Mouse (Mus musculus) thymus, postnatal 0 days (tissue): ENCODE data around the gene S100a3. TPM values are rescaled to one million over a fixed set of nuclear protein-coding genes. Genes with fewer than 3 reads are reported as not detected.
A peak's percentile ranks its signal among the peaks of the same experiment; 100 is the strongest.

Source experiments
- DNase-seq: peaks from one replicate; pipeline ENCODE4 v3.0.0-alpha.2; 2015; ENCODE audit warnings: low spot score
- polyA plus RNA-seq: library from polyadenylated mRNA; unstranded; fragments of >200 nt; fragmentation: Nextera tagmentation; extraction: Ambion mirVana; gene quantifications from 2 replicates; pipeline ENCODE4 v1.2.1, GENCODE M21; 2015

The S100a3 gene
- polyA plus RNA-seq, 1 experiment from 2014 or later, result 9.9 TPM

DNA sequence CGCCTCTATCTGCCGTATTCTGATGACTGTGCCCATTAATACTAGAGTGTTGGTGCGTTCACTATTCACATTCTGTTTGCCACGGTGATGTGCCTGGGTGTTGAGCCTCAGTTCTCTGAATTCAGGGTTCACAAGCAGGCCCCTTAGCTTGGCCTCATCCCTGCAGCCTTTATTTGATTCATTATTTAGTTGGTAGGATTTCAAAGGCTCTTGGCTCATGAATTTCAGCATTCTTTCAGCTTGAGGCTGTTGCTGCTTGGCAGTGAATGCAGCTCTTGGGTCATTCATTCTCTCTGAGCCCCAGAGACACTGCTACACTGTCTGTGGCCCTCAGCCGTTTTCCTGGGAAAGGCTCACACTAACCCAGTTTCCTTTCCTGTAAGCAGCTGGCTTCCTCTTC is 4.4 kb upstream of the S100a3 start:
- DNase-seq, result no peak

DNA sequence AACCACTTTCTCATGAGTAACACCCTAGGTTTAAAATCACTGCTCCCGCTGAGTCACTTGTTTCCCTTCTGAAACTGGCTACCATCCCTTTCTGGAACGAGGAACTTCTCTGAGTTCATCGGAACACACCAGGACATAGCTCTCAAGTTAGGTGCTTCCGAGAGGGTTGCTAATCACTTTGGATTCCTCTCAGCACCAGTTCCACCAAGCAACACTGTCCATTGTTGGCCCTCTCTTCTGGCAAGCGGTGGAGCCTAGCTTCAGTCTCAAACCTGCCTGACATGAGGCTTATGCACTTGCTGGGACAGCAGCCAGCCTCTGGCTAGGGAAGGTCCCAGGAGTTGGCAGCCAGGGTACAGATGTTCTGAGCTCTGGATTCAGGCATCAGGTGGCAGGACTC is 14.3 kb downstream of the S100a3 start:
- DNase-seq, result no peak

DNA sequence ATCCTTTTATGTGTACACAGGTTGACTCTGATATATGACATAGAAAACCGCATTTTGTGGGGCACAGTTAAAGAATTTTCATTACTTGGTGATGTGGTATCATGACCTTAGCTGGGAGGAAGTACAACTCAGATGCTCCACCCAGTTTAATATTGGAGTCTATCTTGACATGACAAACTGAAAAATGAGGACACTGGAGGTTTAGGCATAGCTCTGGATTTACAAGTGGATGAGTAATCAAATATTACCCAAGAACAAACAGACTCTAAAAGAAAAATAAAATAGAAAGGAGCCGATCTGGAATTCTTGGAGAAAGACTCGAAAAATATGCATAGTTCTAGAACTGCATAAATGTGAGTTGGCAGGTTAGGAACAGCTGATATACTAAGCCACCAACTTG is 14.9 kb downstream of the S100a3 start:
- DNase-seq, result no peak

DNA sequence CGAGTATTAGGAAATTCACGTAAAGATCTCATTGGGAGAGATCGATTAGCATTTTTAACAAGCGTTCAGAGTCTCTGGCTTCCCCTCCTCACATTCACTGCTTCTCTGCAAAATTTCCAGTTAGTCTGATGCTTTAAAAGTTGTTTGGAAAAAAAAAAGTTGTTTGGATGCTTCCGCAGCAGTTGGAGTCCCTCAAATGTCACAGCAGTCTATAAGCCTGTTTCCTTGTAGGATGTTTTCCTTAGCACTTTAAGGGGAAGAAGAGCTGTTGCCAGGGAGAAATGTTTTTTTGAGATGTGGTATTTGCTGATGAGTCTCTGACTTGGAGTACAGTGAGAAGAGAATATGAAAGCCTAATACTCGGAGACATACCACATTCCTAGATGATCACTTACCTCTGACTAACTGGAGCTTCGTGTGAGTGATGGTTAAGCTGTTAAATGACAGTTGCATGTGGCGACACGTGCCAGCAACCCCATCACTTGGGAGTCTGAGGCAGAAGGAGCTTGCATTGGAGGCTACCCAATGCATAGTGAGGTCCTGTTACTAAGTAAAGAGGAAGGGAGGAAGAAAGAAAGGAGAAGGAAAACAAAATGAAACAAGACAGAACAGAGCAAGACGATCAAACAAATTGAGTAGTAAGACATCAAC is 16.1 kb downstream of the S100a3 start:
- DNase-seq, result no peak

DNA sequence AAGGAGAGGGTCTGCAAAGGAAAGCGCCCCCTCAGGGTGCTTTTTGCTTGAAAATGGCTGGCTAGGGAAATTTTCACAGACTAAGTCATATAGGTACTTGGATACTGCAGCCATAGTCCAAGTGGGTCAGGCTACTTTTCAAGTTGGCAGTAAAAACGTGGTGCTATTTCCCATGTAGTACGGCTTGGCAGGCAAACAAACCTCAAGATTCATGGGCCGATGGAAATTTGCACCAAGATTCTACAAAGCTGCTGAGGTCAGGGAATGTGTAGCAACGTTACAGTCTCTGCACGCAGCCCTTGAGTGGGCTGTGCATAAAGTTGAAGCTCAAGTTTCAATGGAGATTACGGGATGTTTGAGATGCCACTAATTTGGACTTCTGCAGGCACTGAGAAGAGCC is 19.1 kb downstream of the S100a3 start:
- no peak for DNase-seq

DNA sequence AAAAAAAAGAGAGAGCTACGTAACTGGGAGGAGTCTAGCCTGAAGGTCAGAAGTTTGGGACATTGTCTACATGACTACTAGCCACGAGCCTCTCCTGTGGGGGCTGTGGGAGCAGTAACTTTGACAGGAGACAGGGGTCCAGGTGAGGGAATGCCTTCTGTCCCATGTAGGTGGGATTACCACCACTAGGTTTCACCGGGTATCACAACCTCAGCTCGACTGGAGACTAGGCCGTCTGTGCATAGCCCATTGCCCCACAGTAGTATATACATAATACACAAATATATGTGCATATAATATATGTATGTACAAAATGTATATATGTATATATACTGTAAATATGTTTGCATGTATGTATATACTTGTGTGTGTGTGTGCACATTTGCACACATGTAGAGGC is 20.8 kb downstream of the S100a3 start:
- no peak for DNase-seq

DNA sequence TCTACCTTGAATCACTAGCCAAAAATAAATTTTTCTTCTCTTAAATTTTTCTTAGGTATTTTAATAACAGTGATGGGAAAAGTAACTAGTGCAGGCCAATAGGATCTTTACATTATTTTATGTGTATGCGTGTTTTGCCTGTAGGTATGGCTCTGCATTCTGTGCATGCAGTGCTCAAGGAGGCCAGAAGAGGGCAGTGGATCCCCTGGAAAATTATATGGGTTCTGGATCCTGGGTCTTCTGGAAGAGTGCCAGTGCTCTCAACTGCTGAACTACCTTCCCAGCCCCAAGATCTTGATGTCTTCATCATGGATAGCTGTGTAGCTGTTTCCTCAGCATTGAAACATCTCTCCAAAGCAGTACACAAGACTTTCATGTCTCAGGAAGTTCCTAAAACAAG is 21.8 kb downstream of the S100a3 start:
- DNase-seq, result peak; percentile 22

DNA sequence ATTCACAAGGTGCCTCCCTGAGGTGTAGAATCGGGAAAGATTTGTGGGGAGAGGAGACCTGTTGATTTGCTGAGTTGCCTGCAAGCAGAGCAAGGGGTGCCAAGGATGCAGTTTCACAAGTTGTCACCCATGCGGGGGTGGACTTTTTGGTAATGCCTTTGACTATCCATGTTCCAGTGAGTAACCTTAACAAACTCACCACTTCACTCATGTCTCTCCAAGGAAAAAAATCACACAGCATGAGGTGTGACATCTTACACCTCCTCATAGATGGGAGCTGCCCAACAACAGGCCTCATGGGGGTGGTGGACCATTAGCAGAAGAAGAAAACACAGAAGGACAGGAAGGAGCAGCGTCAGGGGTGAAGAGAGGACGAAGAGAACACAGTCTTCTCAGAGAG is 22.2 kb downstream of the S100a3 start:
- DNase-seq, result no peak

DNA sequence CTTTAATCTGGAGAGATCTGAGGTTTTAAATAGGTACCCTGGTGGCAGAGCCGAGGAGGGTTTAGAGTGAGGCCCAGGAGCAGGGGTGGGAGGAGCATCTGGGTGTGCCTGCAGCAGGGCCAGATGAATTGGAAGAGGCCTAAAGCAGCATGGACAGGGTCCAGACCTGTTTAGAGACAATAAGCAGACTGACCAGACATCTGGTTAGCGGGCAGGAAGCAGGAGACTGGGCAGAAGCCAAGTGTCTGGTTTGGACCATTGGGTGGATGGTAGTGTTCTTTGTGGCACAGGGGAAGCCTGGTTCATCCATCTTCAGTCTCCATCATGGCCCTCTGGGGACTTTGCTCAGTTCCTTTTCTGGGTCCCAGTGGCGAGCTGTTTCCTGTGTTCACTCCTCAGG is 23.5 kb downstream of the S100a3 start:
- DNase-seq, result no peak

DNA sequence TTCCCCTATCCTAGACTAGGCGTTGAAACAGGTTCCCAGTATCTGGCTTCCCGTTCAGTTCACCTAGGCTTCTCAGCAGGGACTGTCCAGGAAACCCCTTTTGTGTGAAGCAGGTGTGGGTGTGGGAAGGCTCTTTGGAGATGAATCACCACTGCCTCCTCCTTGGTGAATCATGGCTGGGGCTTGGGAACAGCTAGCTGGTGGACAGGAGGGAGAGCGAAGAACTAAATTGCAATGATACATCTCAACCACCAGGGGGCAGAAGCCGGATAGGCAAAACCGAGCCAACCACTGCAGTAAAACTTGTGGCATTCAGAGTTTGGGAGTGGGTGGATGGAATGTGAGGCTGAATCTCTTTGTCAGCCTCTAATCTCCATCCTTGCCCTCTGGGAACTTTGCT is 25.2 kb downstream of the S100a3 start:
- DNase-seq, result peak; percentile 78

DNA sequence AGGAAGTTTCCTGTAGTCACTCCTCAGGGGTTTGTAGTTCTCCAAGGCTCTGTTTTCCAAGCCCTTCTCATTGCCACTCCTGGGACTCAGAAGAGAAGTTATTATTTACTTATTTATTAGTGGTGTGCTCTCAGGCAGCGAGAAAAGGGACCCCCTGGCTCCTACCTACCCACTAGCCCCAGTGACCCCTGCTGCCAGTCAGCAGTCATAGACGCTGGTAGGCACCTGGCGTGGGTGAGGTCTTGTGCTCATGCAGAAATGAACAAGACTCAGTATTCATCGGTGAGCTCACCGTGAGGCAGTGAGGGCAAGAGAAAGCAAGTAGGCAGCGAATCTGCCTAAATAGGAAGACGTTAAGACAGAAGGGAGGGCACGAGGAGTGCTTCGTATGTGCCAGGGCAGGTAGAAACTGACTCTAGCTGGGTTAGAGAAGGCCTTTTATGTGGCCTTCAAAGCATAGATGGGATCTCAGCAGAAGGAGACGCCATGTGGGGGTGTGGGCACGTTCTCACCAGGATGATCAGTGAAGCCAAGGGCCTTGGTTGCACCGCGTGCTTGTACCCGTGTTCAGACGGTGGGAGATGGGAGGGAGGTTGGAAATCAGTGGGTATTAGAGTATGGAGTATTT is 25.8 kb downstream of the S100a3 start:
- DNase-seq, result peak; percentile 51

DNA sequence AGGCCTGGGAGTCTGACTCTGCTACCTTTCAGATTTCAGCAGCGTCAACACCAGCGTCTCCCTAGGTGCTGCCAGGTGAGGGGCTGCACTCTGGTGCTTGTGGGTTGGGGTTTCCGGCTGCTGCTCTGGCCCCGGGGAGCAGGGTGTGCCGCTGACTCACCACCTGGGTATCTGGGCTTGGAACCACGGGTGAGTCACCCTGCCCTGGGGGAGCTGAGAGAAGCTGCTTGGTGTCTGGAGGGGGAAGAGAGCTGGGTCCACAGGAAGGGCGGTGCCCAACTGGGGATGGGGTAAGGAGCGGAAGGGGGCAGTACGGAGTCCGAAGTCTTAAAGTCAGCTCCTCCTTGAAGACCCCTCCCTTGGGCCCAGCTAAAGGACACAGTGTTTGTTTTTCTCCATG is 26.5 kb downstream of the S100a3 start:
- DNase-seq, result peak; percentile 88

DNA sequence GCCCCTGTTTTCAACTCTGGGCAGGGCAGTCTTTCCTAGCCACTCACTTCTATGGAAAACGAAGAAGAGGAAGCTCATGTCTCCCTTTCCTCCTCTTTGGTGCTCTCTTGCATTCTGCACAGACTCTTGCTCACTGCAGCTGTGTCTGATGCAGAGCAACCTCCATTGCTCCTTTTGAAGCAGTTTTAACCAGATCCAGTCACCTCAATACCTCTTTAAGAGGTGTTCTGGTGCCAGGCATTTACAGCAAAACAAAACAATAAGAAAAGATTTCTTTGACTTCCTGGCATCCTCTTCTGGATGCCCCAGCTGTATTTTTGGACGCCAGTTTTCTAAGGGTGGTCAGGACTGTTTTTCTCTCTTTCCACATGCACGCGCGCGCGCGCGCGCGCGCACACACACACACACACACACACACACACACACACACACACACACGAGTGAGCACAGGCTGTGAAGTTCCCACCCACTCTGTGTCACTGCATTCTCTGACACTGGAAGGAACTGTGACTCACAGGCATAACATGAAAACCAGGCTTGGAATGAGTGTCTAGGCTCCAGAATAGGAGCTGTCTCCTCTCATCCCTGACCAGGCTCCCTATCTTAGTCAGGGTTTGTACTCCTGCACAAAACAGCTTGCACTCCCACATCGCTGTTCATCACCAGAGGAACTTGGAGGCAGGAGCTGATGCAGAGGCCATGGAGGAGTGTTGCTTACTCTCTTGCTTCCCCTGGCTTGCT is 27.2 kb downstream of the S100a3 start:
- peak; percentile 33 for DNase-seq

DNA sequence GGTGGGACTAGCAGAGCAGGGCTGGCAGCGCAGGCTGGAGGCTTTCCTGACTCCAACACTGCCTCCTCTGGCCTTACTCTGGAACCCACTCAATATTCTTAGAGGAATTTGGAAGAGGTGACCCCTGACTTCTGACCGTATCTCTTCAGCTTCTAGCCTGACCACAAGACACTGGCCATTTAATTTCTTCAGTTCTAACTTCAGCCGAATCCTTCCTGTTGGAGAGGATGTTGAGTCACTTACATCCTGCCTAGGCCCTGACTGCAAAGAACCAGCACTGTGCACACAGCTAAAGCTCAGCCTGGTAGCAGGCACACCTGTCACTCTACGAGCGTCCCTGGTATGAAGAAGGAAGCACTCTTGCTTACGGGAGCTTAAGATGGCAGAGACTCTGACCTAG is 29.0 kb downstream of the S100a3 start:
- DNase-seq, result peak; percentile 75

DNA sequence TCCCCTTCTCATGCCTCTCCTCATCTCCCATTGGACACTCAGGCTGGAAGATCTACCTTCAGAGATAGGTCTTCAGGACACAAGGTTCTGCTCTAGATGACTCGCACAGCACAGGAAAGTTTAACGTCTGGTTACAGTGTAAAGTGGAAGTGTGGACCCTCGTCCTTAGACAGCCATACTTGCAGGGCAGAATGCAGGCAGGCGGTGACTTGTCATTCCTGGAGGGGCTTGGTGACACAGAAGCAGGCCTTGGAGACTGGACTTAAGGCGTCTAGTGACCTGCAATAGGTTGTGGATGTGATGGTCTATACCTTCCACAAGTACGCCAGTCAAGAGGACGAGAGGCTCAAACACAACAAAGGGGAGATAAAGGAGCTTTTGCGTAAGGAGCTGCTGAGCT is 29.6 kb downstream of the S100a3 start, which contains the start of gene S100a2:
Gene S100a2, plus strand, starts transcription at position 301 of the 400 bp plus-strand sequence.
- DNase-seq, result no peak

DNA sequence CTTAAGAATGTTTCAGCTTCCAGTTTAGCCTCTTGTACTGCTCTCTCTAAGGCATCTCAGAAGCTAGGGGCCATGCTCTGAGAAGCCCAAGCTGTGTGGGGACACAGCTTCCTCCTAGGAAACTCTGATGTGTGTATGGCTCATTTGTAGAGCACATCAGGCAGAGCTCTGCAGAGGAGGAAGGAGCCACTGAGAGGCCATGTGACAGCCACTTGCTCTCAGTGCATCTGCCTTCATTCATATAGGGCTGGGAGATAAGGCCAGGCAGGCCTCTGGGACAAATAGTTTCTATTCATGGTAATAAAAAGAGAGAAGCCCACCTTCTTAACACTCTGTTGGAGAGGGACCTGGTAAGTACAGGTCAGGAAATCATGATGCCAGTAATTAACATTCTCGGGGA is 34.1 kb downstream of the S100a3 start:
- no peak for DNase-seq

DNA sequence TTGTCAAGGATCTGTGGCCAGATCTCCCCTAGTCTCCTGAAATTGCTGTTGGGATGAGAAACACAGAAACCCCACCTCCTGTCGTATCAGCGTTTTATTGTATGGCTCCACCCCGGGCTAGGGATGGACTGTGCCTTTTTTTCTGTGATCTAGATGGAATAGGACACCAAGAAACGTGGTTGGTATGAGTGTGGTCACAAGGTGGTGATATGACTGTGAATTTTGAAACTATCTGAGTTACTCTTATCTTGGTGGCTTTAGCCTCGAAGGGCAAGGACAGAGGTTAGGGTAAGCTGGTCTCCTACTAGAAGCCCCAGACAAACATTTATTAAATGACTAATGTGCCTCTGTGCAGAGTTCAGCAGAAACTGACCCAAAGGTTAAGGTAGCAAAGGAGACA is 35.2 kb downstream of the S100a3 start:
- DNase-seq, result no peak

DNA sequence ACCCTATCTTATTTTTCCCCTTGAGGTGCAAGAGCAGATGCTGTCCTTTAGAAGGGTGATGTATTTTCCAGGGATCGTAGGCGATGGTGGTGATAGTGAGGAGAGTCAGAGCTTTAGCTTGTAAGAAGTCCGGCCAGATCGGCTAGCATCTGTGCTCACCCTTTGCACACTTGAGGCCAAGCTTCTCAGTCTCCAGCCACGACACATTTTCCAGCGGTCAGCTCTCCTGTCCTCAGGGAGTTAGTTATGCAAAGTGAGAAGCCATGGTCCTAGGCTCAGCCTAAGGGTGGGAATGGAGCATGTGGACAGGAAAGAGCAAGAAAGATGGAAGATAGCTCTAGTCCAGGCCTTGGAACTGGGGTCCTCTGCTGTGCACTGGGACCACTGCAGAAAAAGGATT is 36.4 kb downstream of the S100a3 start:
- DNase-seq, result no peak

DNA sequence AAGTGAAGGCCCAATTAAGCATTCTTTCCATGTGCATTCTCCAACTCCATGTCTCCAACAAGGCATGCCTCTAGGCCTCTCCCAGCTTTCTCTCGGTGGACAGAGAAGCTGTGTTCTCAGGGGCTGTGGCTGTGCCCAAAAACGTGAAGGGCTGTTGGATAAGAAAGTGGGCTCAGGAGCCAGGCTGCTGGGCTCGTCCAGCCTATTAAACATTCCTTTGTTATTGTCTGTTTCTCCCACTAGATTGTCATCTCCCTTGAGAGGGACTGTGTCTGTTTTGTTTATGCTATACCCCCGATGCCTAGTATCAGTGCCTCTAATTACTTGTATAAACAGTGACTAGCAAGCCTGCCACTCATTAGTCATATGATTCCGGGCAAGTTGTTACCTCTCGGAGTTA is 37.4 kb downstream of the S100a3 start:
- DNase-seq, result no peak

DNA sequence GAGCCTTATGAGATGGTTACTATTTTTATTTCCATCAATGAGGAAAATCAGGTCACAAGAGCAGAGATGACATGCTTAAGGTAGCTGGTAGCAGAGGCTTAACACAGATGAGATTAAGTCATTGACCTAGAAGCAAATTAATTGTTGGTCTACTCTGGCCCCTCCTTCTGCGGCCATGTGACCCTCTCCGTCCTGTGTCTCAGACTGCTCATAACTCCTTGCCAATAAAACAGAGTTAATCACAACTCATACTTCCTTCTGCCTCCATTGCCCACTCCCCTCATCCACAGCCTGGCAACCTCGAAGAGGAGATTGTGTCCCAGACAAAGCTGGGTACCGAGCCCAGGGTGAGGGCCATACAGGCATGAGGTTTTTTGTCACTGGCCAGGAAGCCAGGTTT is 37.8 kb downstream of the S100a3 start:
- DNase-seq, result no peak

DNA sequence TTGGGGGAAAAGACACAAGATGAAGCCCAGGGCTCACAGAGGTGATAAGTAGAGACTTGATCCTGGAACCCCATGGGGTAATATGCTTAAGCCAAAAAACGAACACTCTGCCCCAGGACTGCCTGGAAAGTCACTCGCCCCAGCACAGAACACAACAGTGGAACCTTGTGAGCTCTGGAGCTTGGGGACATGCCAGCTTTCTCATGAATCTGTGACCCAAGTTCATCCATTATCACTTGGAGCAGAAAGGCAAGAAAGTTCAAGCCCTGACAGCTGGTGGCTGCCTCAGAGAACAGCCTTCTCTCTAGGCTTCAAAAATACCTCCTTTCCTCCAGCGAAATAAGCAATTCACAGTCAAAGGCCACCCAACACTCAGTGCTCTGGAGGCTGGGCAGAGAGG is 39.0 kb downstream of the S100a3 start:
- no peak for DNase-seq

DNA sequence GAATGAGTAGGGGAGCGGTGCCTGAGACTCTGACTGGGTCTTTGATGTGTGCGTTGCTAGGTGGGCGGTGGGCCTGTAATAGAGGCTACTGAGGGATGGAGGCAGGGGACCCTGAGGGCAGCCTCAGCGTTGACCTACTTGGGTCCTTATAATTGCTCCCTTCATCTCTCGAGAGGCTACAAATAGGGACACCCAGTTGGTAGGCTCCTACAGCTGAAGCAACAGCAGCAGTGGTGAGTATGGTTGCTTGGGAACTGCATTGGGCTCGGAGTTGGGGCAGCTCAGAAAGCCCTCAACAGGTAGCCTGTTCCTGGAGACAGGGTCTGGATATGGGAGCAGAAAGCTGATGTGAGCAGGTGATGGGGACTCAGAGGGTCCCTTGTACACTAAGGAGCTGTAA is 39.7 kb downstream of the S100a3 start:
- DNase-seq, result no peak
